21 mouse cellular contexts compared by ENCODE assay signal in genomic region chr7:139479626-139480025, GRCm38 (mm10).
"Had no signal": no experiment of that assay in that cellular context is flagged by ENCODE, and none has a peak within 500 bp of the region (broad histone marks: within the 10 kb centered on the region; RNA-seq: fewer than 3 reads in every experiment).

No protein-coding gene starts in this region.

- H3K27ac ChIP-seq: intestine, embryonic 15.5 days; kidney, embryonic 15.5 days; limb, embryonic 10.5 days; limb, embryonic 13.5 days; liver, embryonic 12.5 days; liver, embryonic 15.5 days; lung, embryonic 15.5 days; midbrain, embryonic 10.5 days; midbrain, embryonic 13.5 days; neural tube, embryonic 13.5 days had no signal

- H3K4me3 ChIP-seq: intestine, embryonic 15.5 days; kidney, embryonic 15.5 days; limb, embryonic 10.5 days; limb, embryonic 13.5 days; liver, embryonic 12.5 days; liver, embryonic 15.5 days; lung, embryonic 15.5 days; megakaryocyte, embryonic 14.5 days; midbrain, embryonic 10.5 days; midbrain, embryonic 13.5 days; myocyte; neural tube, embryonic 13.5 days had no signal

- DNase-seq: kidney, adult 11 months; kidney, adult 8-10 months; kidney, postnatal 10 days; kidney, postnatal 4 days; liver; lung, adult 18-20 months; lung, postnatal 10 days; lung, postnatal 36 days; thymus, postnatal 25 days had no signal
